Mouse (Mus musculus): ENCODE results near the gene Pigs. TPM values are rescaled to one million over a fixed set of nuclear protein-coding genes. Genes with fewer than 3 reads are reported as not detected.

Pigs gene
- polyA plus RNA-seq, 1 experiment from 2014 or later, result 32.3 TPM

- Histone ChIP-seq H3K36me3 (peaks cover 10% of the 10 kb centered on the region), H3K9ac (no peak overlapping the region), H3K4me3 (replicated peaks) (no peak overlapping the region), H3K27ac (no peak overlapping the region), H3K4me2 (no peak overlapping the region), H3K27me3 (no peaks in the 10 kb centered on the region), H3K4me1 (replicated peaks) (peaks cover 28% of the 10 kb centered on the region), H3K9me3 (replicated peaks) (no peaks in the 10 kb centered on the region)
- ATAC-seq (ENCODE audit: low read depth) (no peak), DNase-seq (no peak)
- WGBS (ENCODE audit: insufficient replicate concordance), result 36% methylated on average over 1 of the region's 1 CpGs
Observed at GRCm38 (mm10) chr11:78353081-78353480, 24.9 kb downstream of the Pigs start.

- WGBS (ENCODE audit: insufficient replicate concordance), result 42% methylated on average over 6 of the region's 6 CpGs
- ATAC-seq (ENCODE audit: low read depth) (no peak), DNase-seq (no peak)
- Histone ChIP-seq H3K27ac (no peak overlapping the region), H3K4me2 (no peak overlapping the region), H3K36me3 (no peaks in the 10 kb centered on the region), H3K27me3 (no peaks in the 10 kb centered on the region), H3K4me1 (replicated peaks) (peaks cover 18% of the 10 kb centered on the region), H3K4me3 (replicated peaks) (no peak overlapping the region), H3K9me3 (replicated peaks) (no peaks in the 10 kb centered on the region), H3K9ac (no peak overlapping the region)
Observed at GRCm38 (mm10) chr11:78354905-78355304, 26.7 kb downstream of the Pigs start.

DNA sequence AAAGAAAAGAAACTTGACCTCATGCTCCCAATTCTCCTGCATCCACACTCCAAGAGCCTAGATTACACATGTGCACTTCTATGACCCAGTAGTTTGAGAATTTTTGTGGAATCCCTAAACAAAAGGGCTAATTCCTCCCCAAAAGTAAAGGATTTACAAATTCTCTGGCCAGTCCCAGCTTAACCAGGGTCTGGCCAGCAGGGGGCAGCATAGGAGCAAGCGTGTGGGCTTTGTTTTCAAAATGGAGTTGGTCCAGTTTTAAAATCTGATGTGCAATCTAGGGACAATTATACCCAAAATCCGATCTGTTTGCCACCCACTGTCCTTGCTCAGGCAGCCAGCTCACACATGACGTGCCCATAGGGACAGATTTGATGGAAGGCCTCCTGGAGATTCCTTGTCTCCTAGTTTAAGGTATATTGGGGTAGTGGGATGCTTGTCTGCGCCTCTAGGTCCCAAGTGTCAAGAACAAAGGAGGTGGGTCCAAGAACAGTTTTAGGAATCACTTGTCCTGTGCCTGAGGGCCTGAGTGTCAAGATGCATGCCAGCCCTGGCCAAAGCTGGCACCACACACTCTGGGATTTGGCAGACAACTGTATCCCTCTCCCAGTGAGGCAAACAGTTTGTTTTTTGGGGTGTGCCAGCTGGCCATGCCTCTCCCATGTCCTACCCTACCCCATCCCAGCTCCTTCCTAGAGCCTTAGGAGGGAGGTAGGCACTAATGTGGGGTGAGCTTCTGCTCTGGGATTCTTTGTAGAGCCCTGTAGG is 27.4 kb downstream of the Pigs start:
- no peak overlapping the region for H3K4me3 ChIP-seq (replicated peaks)
- WGBS (ENCODE audit: insufficient replicate concordance), result 25% methylated on average over 4 of the region's 4 CpGs
- no peaks in the 10 kb centered on the region for H3K9me3 ChIP-seq (replicated peaks)
- no peak overlapping the region for H3K9ac ChIP-seq
- no peak overlapping the region for H3K27ac ChIP-seq
- no peak for ATAC-seq (ENCODE audit: low read depth)
- no peaks in the 10 kb centered on the region for H3K36me3 ChIP-seq
- H3K4me1 ChIP-seq (replicated peaks), result peaks cover 16% of the 10 kb centered on the region
- no peaks in the 10 kb centered on the region for H3K27me3 ChIP-seq
- peak; percentile 37 for DNase-seq
- H3K4me2 ChIP-seq, result no peak overlapping the region

- DNase-seq, result no peak
- WGBS (ENCODE audit: insufficient replicate concordance), result 23% methylated on average over 22 of the region's 22 CpGs
Observed at GRCm38 (mm10) chr11:78358330-78359007, 30.3 kb downstream of the Pigs start.

GRCm38 (mm10) chr11:78360125-78360788 is 32.0 kb downstream of the Pigs start:
- Histone ChIP-seq H3K4me3 (replicated peaks) (peak overlapping the region; percentile 56), H3K4me2 (peak overlapping the region; percentile 71), H3K27me3 (no peaks in the 10 kb centered on the region), H3K36me3 (no peaks in the 10 kb centered on the region), H3K27ac (no peak overlapping the region), H3K4me1 (replicated peaks) (peaks cover 13% of the 10 kb centered on the region), H3K9ac (0 out of 2 replicates have a peak overlapping the region, but pooled peaks have one; percentile 2), H3K9me3 (replicated peaks) (no peaks in the 10 kb centered on the region)
- 7% methylated on average over 13 of the region's 13 CpGs for WGBS (ENCODE audit: insufficient replicate concordance)
- DNase-seq, result peak; percentile 65
- peak; percentile 76 for ATAC-seq (ENCODE audit: low read depth)

More at GRCm38 (mm10) chr11:78358330-78359007, 30.3 kb downstream of the Pigs start:
- Histone ChIP-seq H3K27me3 (no peaks in the 10 kb centered on the region), H3K4me2 (no peak overlapping the region), H3K4me3 (replicated peaks) (no peak overlapping the region), H3K9ac (no peak overlapping the region), H3K9me3 (replicated peaks) (no peaks in the 10 kb centered on the region), H3K4me1 (replicated peaks) (peaks cover 13% of the 10 kb centered on the region), H3K36me3 (no peaks in the 10 kb centered on the region), H3K27ac (no peak overlapping the region)
- ATAC-seq (ENCODE audit: low read depth), result no peak

DNA sequence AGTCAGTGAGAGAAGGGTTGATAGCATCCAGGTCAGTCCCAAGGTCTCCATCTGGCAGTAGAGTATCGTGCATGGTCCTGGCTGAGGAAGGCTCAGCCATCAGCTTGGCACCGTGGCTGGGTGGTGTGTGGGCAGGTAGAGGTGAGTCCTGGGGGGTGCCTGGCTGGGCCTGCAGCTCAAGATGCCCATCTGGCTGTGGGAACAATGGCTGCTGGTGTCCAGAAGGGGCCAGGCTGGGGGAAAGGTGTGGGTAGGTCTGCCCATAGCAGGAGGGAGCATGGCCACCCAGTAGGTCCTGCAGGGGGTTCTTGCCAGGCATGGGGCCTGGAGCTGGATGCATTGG is 32.5 kb downstream of the Pigs start:
- Histone ChIP-seq H3K9ac (no peak overlapping the region), H3K4me3 (replicated peaks) (peak overlapping the region; percentile 56; the same call in 1 of the 2 replicates), H3K27me3 (no peaks in the 10 kb centered on the region), H3K4me1 (replicated peaks) (peaks cover 13% of the 10 kb centered on the region), H3K4me2 (peak overlapping the region; percentile 71), H3K36me3 (no peaks in the 10 kb centered on the region), H3K9me3 (replicated peaks) (no peaks in the 10 kb centered on the region), H3K27ac (no peak overlapping the region)
- whole genome bisulfite sequencing (ENCODE audit: insufficient replicate concordance), result 56% methylated on average over 2 of the region's 2 CpGs
- ATAC-seq (ENCODE audit: low read depth) (peak; percentile 24), DNase-seq (no peak)

DNA sequence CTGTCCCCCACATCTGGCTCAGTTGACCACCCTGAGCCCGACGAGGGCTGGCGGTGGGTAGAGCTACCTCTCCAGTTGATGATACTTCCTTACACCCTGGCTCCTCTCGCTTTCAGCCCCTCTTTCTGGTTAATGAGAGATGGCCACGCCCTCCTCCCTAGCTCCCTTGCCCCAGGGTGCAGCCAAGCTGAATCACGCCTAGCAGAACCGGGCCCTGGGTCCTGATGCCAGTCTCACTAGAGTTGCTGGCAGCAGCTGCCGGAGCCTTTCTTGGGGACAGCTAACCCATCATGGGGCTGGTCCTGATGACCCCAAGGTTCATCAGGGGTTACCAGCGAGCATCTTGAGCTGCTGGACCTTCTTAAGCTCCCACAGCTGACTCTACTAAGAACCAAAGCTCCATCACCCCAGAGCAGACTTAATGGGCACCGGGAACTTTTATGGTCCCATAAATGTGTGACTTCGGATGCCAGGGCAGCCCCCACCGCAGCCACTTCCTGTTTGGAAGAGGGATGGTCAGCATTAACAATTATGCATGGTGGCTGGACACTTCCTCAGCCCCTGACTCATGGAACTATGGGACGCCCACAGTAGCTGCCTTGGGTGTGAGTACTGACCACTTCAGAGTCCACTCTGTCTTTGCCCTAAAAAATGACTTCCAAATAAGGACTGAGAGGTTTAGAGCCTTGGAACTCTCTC is 35.2 kb downstream of the Pigs start:
- Histone ChIP-seq H3K4me2 (no peak overlapping the region), H3K27me3 (no peaks in the 10 kb centered on the region), H3K36me3 (no peaks in the 10 kb centered on the region), H3K4me1 (replicated peaks) (peaks cover 9% of the 10 kb centered on the region), H3K27ac (no peak overlapping the region), H3K4me3 (replicated peaks) (no peak overlapping the region), H3K9me3 (replicated peaks) (no peaks in the 10 kb centered on the region), H3K9ac (no peak overlapping the region)
- DNase-seq, result no peak
- ATAC-seq (ENCODE audit: low read depth), result no peak
- WGBS (ENCODE audit: insufficient replicate concordance), result 64% methylated on average over 13 of the region's 13 CpGs

DNA sequence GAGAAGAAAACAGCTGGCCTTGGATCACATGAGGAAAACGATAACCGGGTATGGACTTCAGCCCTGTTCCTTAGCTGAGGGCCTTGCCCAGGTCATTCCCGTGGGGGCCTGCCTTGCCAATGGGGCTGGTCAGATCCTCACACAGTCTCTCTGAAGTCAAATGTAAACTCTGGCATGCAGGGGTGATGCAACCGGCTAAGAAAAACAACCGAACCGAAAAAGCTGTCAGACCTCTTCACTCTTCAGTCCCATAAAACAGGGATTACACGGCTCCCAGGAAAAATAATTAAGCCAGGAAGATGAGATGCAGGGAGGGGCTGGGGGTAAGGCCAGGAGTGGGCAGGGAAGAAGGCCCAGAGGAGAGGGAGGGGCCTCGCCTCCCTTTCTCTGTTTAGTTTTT is 35.9 kb downstream of the Pigs start:
- no peaks in the 10 kb centered on the region for H3K27me3 ChIP-seq
- H3K36me3 ChIP-seq, result no peaks in the 10 kb centered on the region
- ATAC-seq (ENCODE audit: low read depth), result no peak

GRCm38 (mm10) chr11:78367456-78368225 is 39.4 kb downstream of the Pigs start:
- WGBS (ENCODE audit: insufficient replicate concordance), result 73% methylated on average over 15 of the region's 15 CpGs
- no peak for DNase-seq
- Histone ChIP-seq H3K27ac (no peak overlapping the region), H3K9me3 (replicated peaks) (no peaks in the 10 kb centered on the region), H3K4me1 (replicated peaks) (0 out of 2 replicates have a peak, but pooled peaks cover under 1% of the 10 kb centered on the region), H3K27me3 (0 out of 2 replicates have a peak, but pooled peaks cover 2% of the 10 kb centered on the region), H3K4me3 (replicated peaks) (no peak overlapping the region), H3K4me2 (no peak overlapping the region), H3K9ac (no peak overlapping the region), H3K36me3 (no peaks in the 10 kb centered on the region)
- no peak for ATAC-seq (ENCODE audit: low read depth)

More for the DNA sequence above, 35.9 kb downstream of the Pigs start:
- Histone ChIP-seq H3K4me2 (no peak overlapping the region), H3K9ac (no peak overlapping the region), H3K9me3 (replicated peaks) (no peaks in the 10 kb centered on the region), H3K27ac (no peak overlapping the region), H3K4me3 (replicated peaks) (no peak overlapping the region), H3K4me1 (replicated peaks) (peaks cover 6% of the 10 kb centered on the region)
- 48% methylated on average over 8 of the region's 8 CpGs for WGBS (ENCODE audit: insufficient replicate concordance)
- no peak for DNase-seq

- H3K9ac ChIP-seq, result no peak overlapping the region
- H3K4me1 ChIP-seq (replicated peaks), result 0 out of 2 replicates have a peak, but pooled peaks cover 3% of the 10 kb centered on the region
- DNase-seq (no peak), ATAC-seq (ENCODE audit: low read depth) (no peak)
- no peak overlapping the region for H3K27ac ChIP-seq
- 0 out of 2 replicates have a peak, but pooled peaks cover 2% of the 10 kb centered on the region for H3K27me3 ChIP-seq
- no peaks in the 10 kb centered on the region for H3K36me3 ChIP-seq
- 32% methylated on average over 1 of the region's 1 CpGs for WGBS (ENCODE audit: insufficient replicate concordance)
- no peak overlapping the region for H3K4me3 ChIP-seq (replicated peaks)
- no peak overlapping the region for H3K4me2 ChIP-seq
- H3K9me3 ChIP-seq (replicated peaks), result no peaks in the 10 kb centered on the region
Observed at GRCm38 (mm10) chr11:78370389-78370788, 42.2 kb downstream of the Pigs start.

Data from liver, embryonic 13.5 days (tissue).